Mouse (Mus musculus) CH12F3 (cell line): ENCODE results near the gene Rab20.
"Not testable (repeated sequence)": the region's sequence is repeated elsewhere in the genome, so short reads cannot be mapped to it uniquely, and the experiment has no call there.

Source experiments
- in situ Hi-C: fragments of 300-500 bp; cut with MboI; formaldehyde crosslinking; loops from 2 replicates; pipeline ENCODE4 v1.14.3; 2020; ENCODE audit warnings: low sequenced_read_pairs

Gene Rab20

GRCm38 (mm10) chr8:11477811-11478761, at the start of gene Rab20:
Rab20 (minus strand) TSS chr8:11478710.
- in situ Hi-C loops, result no loop called here

- in situ Hi-C loops, result no loop called here
These were observed 44.8 kb upstream of the Rab20 start for GRCm38 (mm10) chr8:11523331-11523730.

- in situ Hi-C loops, result no loop called here
These were observed 40.2 kb upstream of the Rab20 start for GRCm38 (mm10) chr8:11518676-11519075.

- in situ Hi-C loops, result no loop called here
These were observed 39.5 kb upstream of the Rab20 start for GRCm38 (mm10) chr8:11518056-11518396.

- in situ Hi-C loops, result no loop called here
These were observed 39.0 kb upstream of the Rab20 start for GRCm38 (mm10) chr8:11517366-11518055.

- in situ Hi-C loops, result no loop called here
These were observed 37.8 kb upstream of the Rab20 start for GRCm38 (mm10) chr8:11516292-11516691.

- in situ Hi-C loops, result no loop called here
These were observed 34.7 kb upstream of the Rab20 start for GRCm38 (mm10) chr8:11513247-11513646.

GRCm38 (mm10) chr8:11512711-11513110, 34.2 kb upstream of the Rab20 start:
- in situ Hi-C loops, result no loop called here

GRCm38 (mm10) chr8:11510971-11511370, 32.5 kb upstream of the Rab20 start:
- in situ Hi-C loops, result no loop called here

- in situ Hi-C loops, result loop anchor here (10.0 kb wide), 1 partner anchor 106 kb away; no protein-coding TSS in a partner anchor
These were observed 30.4 kb upstream of the Rab20 start for GRCm38 (mm10) chr8:11508880-11509279.

- in situ Hi-C loops, result loop anchor here (10.0 kb wide), 1 partner anchor 108 kb away; no protein-coding TSS in a partner anchor
These were observed 28.3 kb upstream of the Rab20 start for GRCm38 (mm10) chr8:11506802-11507201.

- in situ Hi-C loops, result loop anchor here (10.0 kb wide), 1 partner anchor 109 kb away; no protein-coding TSS in a partner anchor
These were observed 27.6 kb upstream of the Rab20 start for GRCm38 (mm10) chr8:11506074-11506473.

GRCm38 (mm10) chr8:11503476-11504232, 25.1 kb upstream of the Rab20 start:
- in situ Hi-C loops, result loop anchor here (10.0 kb wide), 1 partner anchor 111 kb away; no protein-coding TSS in a partner anchor

GRCm38 (mm10) chr8:11498786-11499485, 20.4 kb upstream of the Rab20 start:
- in situ Hi-C loops, result no loop called here

- in situ Hi-C loops, result no loop called here
These were observed 19.8 kb upstream of the Rab20 start for GRCm38 (mm10) chr8:11498281-11498680.

GRCm38 (mm10) chr8:11497017-11497990, 18.8 kb upstream of the Rab20 start, which contains the start of gene Naxd:
Naxd (plus strand) TSS chr8:11497506.
- in situ Hi-C loops, result no loop called here

- in situ Hi-C loops, result not testable (repeated sequence)
These were observed 13.8 kb upstream of the Rab20 start for GRCm38 (mm10) chr8:11492340-11492739.

- in situ Hi-C loops, result loop anchor here (10.0 kb wide), 1 partner anchor 52 kb away; no protein-coding TSS in a partner anchor
These were observed 8.7 kb upstream of the Rab20 start for GRCm38 (mm10) chr8:11487229-11487628.

- in situ Hi-C loops, result loop anchor here (10.0 kb wide), 1 partner anchor 51 kb away; no protein-coding TSS in a partner anchor
These were observed 7.6 kb upstream of the Rab20 start for GRCm38 (mm10) chr8:11486142-11486541.
